Mouse (Mus musculus) CD4-positive, CD25-positive, alpha-beta regulatory T cell, adult 4 months (primary cell): ENCODE results near the gene Msrb2. TPM values are rescaled to one million over a fixed set of nuclear protein-coding genes. Genes with fewer than 3 reads are reported as not detected.

ENCODE experiments used
- ATAC-seq: one replicate; pipeline ENCODE4 v1.8.0; 2017
- polyA plus RNA-seq, 2 experiments: library from polyadenylated mRNA; unstranded; fragments of 100-300 nt; shearing (Covaris generic); gene quantifications; one replicate each; pipeline ENCODE4 v1.2.1; 2017

Msrb2 gene
- polyA plus RNA-seq, 2 experiments from 2014 or later: 28.2 to 30.7 TPM

GRCm38 (mm10) chr2:19390411-19391143 lies 19.3 kb downstream of the Msrb2 start:
- no peak for ATAC-seq

DNA sequence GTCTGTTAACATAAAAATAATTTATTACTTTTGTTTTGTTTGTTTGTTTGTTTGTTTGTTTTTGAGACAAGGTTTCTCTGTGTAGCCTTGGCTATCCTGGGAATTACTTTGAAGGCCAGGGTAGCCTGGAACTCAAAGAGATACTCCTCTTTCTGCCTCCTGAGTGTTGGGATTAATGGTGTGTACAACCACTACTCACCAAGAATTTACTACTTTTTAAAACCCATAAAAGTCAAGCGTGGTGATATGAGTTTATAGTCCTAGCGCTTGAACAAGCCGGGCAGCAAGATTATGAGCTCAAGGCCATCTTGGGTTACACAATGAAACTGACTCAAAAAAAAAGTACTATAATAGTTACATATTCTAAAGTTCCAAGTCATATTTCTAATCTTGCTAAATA lies 20.4 kb downstream of the Msrb2 start:
- ATAC-seq: no peak

DNA sequence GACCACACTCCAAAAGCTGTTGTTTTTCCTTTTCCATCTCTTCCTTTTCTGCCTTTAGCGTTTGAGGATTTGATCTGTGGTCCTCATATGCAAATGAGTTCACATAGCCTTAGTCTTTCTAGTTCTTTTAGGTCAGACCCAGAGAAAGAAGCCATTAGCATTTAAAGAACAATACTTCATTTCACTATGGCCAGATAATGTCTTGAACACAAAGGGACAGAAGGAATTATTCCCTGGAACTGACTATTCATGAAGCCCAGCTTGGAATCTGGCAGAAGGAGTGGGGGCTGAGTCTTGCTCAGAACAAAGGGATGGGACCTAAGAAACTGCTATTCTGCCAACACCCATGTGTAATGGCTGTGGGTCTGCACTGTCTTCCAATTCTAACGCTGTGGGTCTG lies 21.6 kb downstream of the Msrb2 start:
- no peak for ATAC-seq

DNA sequence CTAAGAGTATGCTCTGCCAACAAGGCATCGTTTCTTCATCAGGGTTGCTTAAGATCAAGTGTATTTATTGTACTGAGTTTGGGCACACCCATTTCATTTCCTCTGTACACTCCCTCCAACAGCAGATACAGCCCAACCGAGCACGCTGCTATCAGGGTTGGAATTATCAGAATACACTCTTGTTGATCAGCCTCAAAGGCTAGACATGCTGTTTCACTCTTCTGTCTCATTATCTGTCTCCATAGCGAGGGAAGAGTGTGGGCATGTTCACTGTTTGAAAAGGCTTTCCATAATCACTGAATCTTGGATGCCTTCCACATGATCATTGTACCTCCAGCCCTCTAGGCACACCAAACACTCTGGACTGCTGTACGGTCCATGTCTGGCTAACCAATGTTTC lies 34.2 kb downstream of the Msrb2 start:
- no peak for ATAC-seq

- ATAC-seq: no peak
Measured at GRCm38 (mm10) chr2:19406531-19406930, 35.3 kb downstream of the Msrb2 start.

DNA sequence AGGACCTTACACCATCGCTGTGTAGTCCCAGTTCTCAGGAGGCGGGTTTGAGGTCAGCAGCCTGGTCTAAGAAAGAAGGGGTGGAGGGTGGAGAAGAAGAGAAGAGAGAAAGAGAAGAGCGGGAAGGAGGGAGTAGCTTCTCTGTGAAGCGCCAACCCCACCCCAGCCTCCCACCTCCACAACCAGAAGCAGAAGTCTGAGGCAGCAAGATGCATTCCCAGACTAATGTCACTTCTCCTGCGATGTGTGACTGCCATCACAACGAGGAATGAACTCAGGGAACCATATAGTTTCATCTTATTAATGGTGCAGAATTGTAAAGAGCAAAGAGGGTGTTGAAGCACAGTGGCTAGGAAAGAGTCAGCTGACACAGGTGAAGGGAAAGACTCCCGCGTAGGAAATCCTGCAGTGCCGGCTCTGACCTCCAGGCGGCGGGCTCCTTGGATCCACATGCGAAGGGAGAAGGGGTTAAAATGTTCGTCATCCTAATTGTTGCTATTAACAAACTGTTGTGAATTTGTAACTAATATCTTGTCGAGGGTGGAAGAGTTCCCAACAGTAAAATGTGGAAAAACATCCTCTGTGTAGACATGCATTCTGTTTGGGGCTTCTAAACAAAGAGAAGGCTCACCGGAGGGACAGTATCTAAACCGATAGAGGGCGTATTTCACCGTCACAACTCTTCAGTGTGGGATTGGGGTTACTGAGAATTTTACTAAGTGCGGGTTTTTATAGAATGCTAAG lies 43.2 kb downstream of the Msrb2 start:
- ATAC-seq: peak; percentile 83

DNA sequence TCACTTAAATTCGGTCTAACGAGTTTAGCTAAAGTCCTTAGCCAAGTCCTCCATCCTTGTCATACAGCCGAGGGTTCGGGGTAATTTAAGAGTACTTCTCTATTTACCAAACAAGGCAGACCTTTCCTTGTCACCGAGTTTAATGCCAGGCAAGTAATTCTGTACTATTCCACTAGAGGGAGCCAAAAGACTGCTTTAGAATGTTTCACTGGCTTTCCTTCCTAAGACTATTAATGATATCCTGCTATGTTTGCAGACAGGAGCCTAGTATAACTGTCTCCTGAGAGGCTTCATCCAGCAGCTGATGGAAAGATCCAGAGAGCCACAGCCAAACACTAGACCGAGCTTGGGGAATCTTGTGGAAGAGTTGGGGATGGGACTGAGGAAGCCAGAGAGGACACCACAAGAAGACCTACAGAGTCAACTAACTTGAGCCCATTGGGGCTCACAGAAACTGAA lies 43.9 kb downstream of the Msrb2 start:
- ATAC-seq: peak; percentile 86

- ATAC-seq: no peak
Measured at GRCm38 (mm10) chr2:19416066-19416465, 44.8 kb downstream of the Msrb2 start.

GRCm38 (mm10) chr2:19419686-19420345 lies 48.6 kb downstream of the Msrb2 start:
- no peak for ATAC-seq

- ATAC-seq: no peak
Measured at GRCm38 (mm10) chr2:19422226-19422625, 51.0 kb downstream of the Msrb2 start.

DNA sequence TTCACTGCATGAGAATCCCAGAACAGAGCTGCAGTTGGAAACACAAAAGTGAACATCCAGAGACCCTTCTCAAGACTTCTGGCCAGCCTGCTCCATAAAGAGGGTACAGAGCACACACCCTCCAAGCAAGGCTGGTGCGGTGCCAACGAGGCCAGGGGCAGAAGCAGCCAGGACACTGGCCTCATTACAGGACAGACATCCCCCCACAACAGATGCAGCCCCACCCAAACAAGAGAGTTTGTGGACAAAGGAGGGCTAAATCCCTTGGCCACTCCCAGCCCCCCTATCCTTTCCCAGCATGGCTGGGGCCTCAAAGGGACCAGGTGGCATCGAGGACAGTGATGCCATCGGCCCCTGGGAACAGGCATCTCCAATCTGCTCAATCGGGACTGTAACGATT lies 51.8 kb downstream of the Msrb2 start:
- ATAC-seq: no peak

DNA sequence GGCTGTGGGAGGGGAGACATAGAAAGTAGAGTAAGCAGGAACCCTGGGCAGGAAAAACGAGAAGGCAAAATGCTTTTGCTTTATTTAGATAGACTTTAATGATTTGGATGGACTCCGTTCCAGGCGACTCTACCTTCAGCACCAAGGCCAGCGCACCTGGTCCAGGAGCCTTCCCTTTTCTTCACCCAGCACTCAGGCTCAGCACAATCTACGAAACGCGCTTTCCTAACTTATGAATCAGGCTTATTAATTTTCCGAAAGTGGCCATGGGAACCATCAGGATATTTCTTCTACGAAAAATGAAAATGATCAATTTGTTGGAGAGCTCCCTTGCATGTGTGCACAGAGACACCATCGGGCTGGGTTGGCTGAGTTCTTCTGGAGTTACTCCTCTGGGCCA lies 57.8 kb downstream of the Msrb2 start:
- ATAC-seq: no peak

GRCm38 (mm10) chr2:19429691-19430690 lies 58.8 kb downstream of the Msrb2 start:
- no peak for ATAC-seq

DNA sequence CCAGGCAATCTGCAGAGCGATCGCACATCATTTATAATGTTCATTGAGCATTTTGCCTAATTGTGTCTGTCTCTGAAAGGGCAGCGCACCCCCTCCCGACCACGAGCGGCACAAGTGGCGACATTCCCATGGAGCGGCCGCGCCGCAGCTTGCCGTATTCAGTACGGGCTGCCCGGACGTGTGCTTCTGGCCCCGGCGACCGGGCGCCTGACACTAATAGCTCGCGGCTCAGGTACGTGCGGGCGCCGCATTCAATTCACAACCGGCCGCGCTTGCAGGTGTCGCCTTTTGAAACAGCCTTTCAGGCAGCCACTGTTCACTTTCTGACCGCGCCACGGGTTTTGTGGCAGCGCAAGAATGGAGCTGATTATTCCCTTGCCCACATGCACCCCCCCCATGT lies 59.5 kb downstream of the Msrb2 start:
- no peak for ATAC-seq

- ATAC-seq: no peak
Measured at GRCm38 (mm10) chr2:19431186-19431585, 59.9 kb downstream of the Msrb2 start.

DNA sequence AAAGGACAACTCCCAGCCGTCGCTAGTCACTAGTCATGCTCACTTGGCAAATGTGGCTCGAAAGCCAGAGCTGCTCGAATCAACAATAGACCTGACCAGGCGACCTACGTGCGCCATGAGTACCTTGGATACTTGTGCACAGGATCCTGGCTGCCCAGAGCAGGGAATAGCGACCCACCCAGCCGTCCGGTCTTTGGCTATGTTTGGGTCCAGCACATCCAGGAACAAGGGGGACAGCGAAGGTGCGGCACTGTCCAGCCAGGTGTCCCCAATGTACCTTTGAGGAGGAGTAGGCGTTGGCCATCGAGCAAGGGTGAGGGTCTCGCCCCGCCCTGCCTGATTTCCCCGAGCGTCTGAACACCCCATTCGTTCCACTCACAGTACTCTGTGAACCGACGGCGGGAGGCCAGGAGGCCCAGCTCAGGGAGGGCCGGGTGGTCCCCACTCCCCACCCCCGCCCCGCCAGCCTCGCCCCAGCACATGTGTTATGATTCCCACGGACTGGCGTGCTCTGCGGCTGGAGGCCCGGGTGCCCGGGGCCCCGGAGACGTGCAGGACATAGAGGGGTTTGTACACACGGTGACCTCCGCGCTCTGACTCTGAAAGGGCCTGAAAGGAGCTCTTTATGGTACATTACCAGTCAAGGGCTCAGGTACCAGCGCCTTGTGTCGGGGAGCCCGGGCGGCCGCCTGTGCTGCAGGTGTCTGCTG lies 60.5 kb downstream of the Msrb2 start:
- no peak for ATAC-seq

DNA sequence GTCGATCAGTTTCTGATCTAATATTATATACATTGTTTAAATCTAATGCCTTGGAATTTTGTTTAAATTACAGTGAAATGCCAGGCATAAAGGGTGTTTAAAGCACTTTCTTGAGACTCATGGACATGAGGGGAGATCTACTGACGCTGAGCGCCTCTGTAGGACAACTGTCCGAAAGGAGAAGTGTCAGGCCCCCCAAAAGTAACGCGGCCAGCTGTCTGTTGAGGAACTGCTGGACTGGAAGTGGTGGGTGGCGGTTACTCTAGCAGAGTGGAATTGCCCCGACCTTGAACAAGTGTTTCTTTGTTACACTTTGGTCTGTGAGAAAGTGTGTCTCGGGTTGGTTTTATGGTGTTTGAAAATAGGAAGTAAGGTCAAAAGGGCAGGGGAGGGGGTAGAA lies 73.1 kb downstream of the Msrb2 start:
- no peak for ATAC-seq
